Comparison of ENCODE assay signal across 12 mouse cellular contexts in genomic region chr1:31808074-31808473, GRCm38 (mm10).
A peak's percentile ranks its signal among the peaks of the same experiment; 100 is the strongest.
DNase-seq lines count a peak whose midpoint lies in the region; ATAC-seq and TF ChIP-seq lines count a peak whose summit lies in the region.
"Had no signal": no experiment of that assay in that cellular context is flagged by ENCODE, and none has a peak within 500 bp of the region (broad histone marks: within the 10 kb centered on the region; RNA-seq: fewer than 3 reads in every experiment).

No protein-coding gene starts in this region.

- no peak overlapping the region for H3K4me3 ChIP-seq in kidney, embryonic 14.5 days (ENCODE audit: low read length)
- H3K4me3 ChIP-seq in kidney, adult 2 months (ENCODE audit: insufficient read depth, low read depth, low read length), result no peak overlapping the region
- H3K4me3 ChIP-seq: kidney, embryonic 15.5 days; liver, embryonic 13.5 days had no signal

- DNase-seq in cerebellum, adult 9-11 months, result peak; percentile 2
- no peak for DNase-seq in cerebellum, adult 9-10 months
- no peak for DNase-seq in kidney, adult 2 months
- DNase-seq in ovary, adult 18-20 months (ENCODE audit: low spot score), result peak; percentile 15
- no peak for DNase-seq in ovary, postnatal 10 days (ENCODE audit: low spot score)
- DNase-seq in ovary, postnatal 14 days (ENCODE audit: low spot score), result peak; percentile 2
- DNase-seq in thymus, postnatal 0 days (ENCODE audit: low spot score), result no peak
- DNase-seq: adrenal gland, postnatal 14 days; liver, embryonic 13.5 days had no signal

- no peaks in the 10 kb centered on the region for H3K9me3 ChIP-seq in kidney, embryonic 14.5 days (ENCODE audit: control insufficient read depth, low read length)
- H3K9me3 ChIP-seq: kidney, embryonic 15.5 days had no signal

- 45% methylated on average over 2 of the region's 2 CpGs for WGBS in kidney, embryonic 14.5 days
- WGBS in kidney, adult 2 months, result 24% methylated on average over 2 of the region's 2 CpGs

- H3K36me3 ChIP-seq in kidney, embryonic 14.5 days (ENCODE audit: control insufficient read depth, insufficient read depth, low read length), result no peaks in the 10 kb centered on the region
- H3K36me3 ChIP-seq in kidney, adult 2 months (ENCODE audit: control insufficient read depth, insufficient read depth, low read length), result no peaks in the 10 kb centered on the region
- H3K36me3 ChIP-seq: kidney, embryonic 15.5 days; liver, embryonic 13.5 days had no signal

- TF ChIP-seq CTCF in kidney, adult 2 months (conservative IDR thresholded peaks at IDR 0.05; ENCODE audit: insufficient read depth, insufficient read length, low read depth, low read length), result no peak

- H3K27ac ChIP-seq in kidney, embryonic 14.5 days (ENCODE audit: low read depth, low read length), result no peak overlapping the region
- no peak overlapping the region for H3K27ac ChIP-seq in kidney, adult 2 months (ENCODE audit: insufficient read depth, low read depth, low read length)
- H3K27ac ChIP-seq: kidney, embryonic 15.5 days; liver, embryonic 13.5 days; macrophage had no signal

- H3K9ac ChIP-seq in kidney, embryonic 14.5 days (ENCODE audit: low read depth, low read length), result no peak overlapping the region
- H3K9ac ChIP-seq: kidney, embryonic 15.5 days; liver, embryonic 13.5 days had no signal

- no peaks in the 10 kb centered on the region for H3K4me1 ChIP-seq in kidney, embryonic 14.5 days (ENCODE audit: control insufficient read depth, insufficient read depth, low read length)
- no peaks in the 10 kb centered on the region for H3K4me1 ChIP-seq in kidney, adult 2 months (ENCODE audit: control insufficient read depth, insufficient read depth, low read length)
- H3K4me1 ChIP-seq: kidney, embryonic 15.5 days; liver, embryonic 13.5 days had no signal

- H3K4me2 ChIP-seq in kidney, embryonic 14.5 days (replicated peaks; ENCODE audit: low read depth, low read length), result no peak overlapping the region
- H3K4me2 ChIP-seq: kidney, embryonic 15.5 days; liver, embryonic 13.5 days had no signal

- no peaks in the 10 kb centered on the region for H3K27me3 ChIP-seq in kidney, embryonic 14.5 days (ENCODE audit: control insufficient read depth, insufficient read depth, low read length)
- no peaks in the 10 kb centered on the region for H3K27me3 ChIP-seq in kidney, adult 2 months (replicated peaks; ENCODE audit: control insufficient read depth, insufficient read depth, low read length)
- H3K27me3 ChIP-seq: kidney, embryonic 15.5 days; liver, embryonic 13.5 days had no signal

- ATAC-seq in kidney, embryonic 14.5 days (ENCODE audit: low FRiP score, low TSS enrichment), result peak; percentile 43; the same call in 1 of the 2 replicates

- no peak for TF ChIP-seq POLR2A in kidney, adult 2 months (IDR thresholded peaks at IDR 0.05; ENCODE audit: low read depth, low read length)

Comparison
In these comparisons a context has a peak if more than half of its experiments do, and no peak if none do; other contexts are left out.
1. DNase-seq: peak in cerebellum, adult 9-11 months (single experiment), ovary, adult 18-20 months (single experiment) and ovary, postnatal 14 days (single experiment); none in cerebellum, adult 9-10 months (single experiment), kidney, adult 2 months (single experiment), ovary, postnatal 10 days (single experiment) and thymus, postnatal 0 days (single experiment).